Mouse (Mus musculus) hindbrain, embryonic 10.5 days (tissue): ENCODE results near the gene Prkag2. TPM values are rescaled to one million over a fixed set of nuclear protein-coding genes. Genes with fewer than 3 reads are reported as not detected.

Experiments
- DNase-seq: peaks from one replicate; pipeline ENCODE4 v3.0.0-alpha.2; 2017; ENCODE audit warnings: low spot score
- H3K27ac ChIP-seq: fragments of 300-500 bp; sonication (generic); 2 replicates; pipeline ENCODE4 v1.5.1; 2016; ENCODE audit warnings: mild to moderate bottlenecking, moderate library complexity
- H3K27me3 ChIP-seq: fragments of 300-500 bp; sonication (generic); 2 replicates; pipeline ENCODE4 v1.6.1; 2016; ENCODE audit warnings: mild to moderate bottlenecking; ENCODE audit not compliant: poor library complexity, insufficient read depth, severe bottlenecking
- H3K36me3 ChIP-seq: fragments of 300-500 bp; sonication (generic); 2 replicates; pipeline ENCODE4 v1.6.1; 2016; ENCODE audit warnings: mild to moderate bottlenecking, moderate library complexity
- H3K4me1 ChIP-seq: fragments of 300-500 bp; sonication (generic); replicated peaks from 2 replicates; pipeline ENCODE4 v1.6.1; 2016; ENCODE audit warnings: mild to moderate bottlenecking
- H3K4me3 ChIP-seq: fragments of 300-500 bp; sonication (generic); 2 replicates; pipeline ENCODE4 v1.5.1; 2016; ENCODE audit warnings: mild to moderate bottlenecking, moderate library complexity
- H3K9me3 ChIP-seq: fragments of 300-500 bp; sonication (generic); 2 replicates; pipeline ENCODE4 v1.6.1; 2016; ENCODE audit warnings: mild to moderate bottlenecking, moderate library complexity
- WGBS: fragments of 180-500 bp; shearing (Covaris S2); methylation state at CpG from one replicate; pipeline ENCODE4 v1.1.7; 2016; 5-methylcytosine and 5-hydroxymethylcytosine counted together
- polyA plus RNA-seq: library from polyadenylated mRNA; unstranded; fragments of >200 nt; fragmentation: Nextera tagmentation; extraction: Ambion mirVana; gene quantifications from 2 replicates; pipeline ENCODE4 v1.2.1, GENCODE M21; 2016

Prkag2 gene
- polyA plus RNA-seq, 1 experiment from 2014 or later: 46.3 TPM

- DNase-seq: no peak
- Histone ChIP-seq H3K4me1 (peaks cover 70% of the 10 kb centered on the region), H3K36me3 (no peaks in the 10 kb centered on the region), H3K27ac (no peak overlapping the region), H3K27me3 (no peaks in the 10 kb centered on the region), H3K9me3 (no peaks in the 10 kb centered on the region), H3K4me3 (no peak overlapping the region)
- 79% methylated on average over 3 of the region's 3 CpGs for WGBS
These were observed 118.2 kb downstream of the Prkag2 start for GRCm38 (mm10) chr5:24982258-24982657.

GRCm38 (mm10) chr5:24981765-24982164 lies 118.7 kb downstream of the Prkag2 start:
- Histone ChIP-seq H3K4me3 (no peak overlapping the region), H3K27ac (no peak overlapping the region), H3K4me1 (peaks cover 65% of the 10 kb centered on the region), H3K36me3 (no peaks in the 10 kb centered on the region), H3K9me3 (no peaks in the 10 kb centered on the region), H3K27me3 (no peaks in the 10 kb centered on the region)
- DNase-seq: no peak
- WGBS: 74% methylated on average over 6 of the region's 6 CpGs

GRCm38 (mm10) chr5:24979968-24980345 lies 120.5 kb downstream of the Prkag2 start:
- H3K4me1 ChIP-seq: peaks cover 59% of the 10 kb centered on the region
- no peaks in the 10 kb centered on the region for H3K9me3 ChIP-seq
- 81% methylated on average over 10 of the region's 10 CpGs for WGBS
- no peaks in the 10 kb centered on the region for H3K27me3 ChIP-seq
- H3K36me3 ChIP-seq: no peaks in the 10 kb centered on the region
- DNase-seq: no peak
- H3K27ac ChIP-seq: no peak overlapping the region
- no peak overlapping the region for H3K4me3 ChIP-seq

GRCm38 (mm10) chr5:24979312-24979967 lies 121.0 kb downstream of the Prkag2 start:
- Histone ChIP-seq H3K4me1 (peaks cover 54% of the 10 kb centered on the region), H3K27ac (0 out of 2 replicates have a peak overlapping the region, but pooled peaks have one; percentile 1), H3K36me3 (no peaks in the 10 kb centered on the region), H3K4me3 (no peak overlapping the region), H3K27me3 (no peaks in the 10 kb centered on the region), H3K9me3 (no peaks in the 10 kb centered on the region)
- 47% methylated on average over 4 of the region's 4 CpGs for WGBS
- no peak for DNase-seq

- H3K27me3 ChIP-seq: no peaks in the 10 kb centered on the region
- DNase-seq: no peak
- H3K9me3 ChIP-seq: no peaks in the 10 kb centered on the region
- H3K4me3 ChIP-seq: no peak overlapping the region
- H3K36me3 ChIP-seq: no peaks in the 10 kb centered on the region
- no peak overlapping the region for H3K27ac ChIP-seq
- 66% methylated on average over 3 of the region's 3 CpGs for WGBS
- H3K4me1 ChIP-seq: peaks cover 42% of the 10 kb centered on the region
These were observed 123.5 kb downstream of the Prkag2 start for GRCm38 (mm10) chr5:24976907-24977306.

GRCm38 (mm10) chr5:24976236-24976635 lies 124.2 kb downstream of the Prkag2 start:
- H3K9me3 ChIP-seq: no peaks in the 10 kb centered on the region
- DNase-seq: no peak

GRCm38 (mm10) chr5:24975100-24975499 lies 125.3 kb downstream of the Prkag2 start:
- 66% methylated on average over 7 of the region's 7 CpGs for whole genome bisulfite sequencing
- DNase-seq: no peak
- H3K27me3 ChIP-seq: no peaks in the 10 kb centered on the region
- H3K4me3 ChIP-seq: no peak overlapping the region
- no peaks in the 10 kb centered on the region for H3K36me3 ChIP-seq
- peaks cover 34% of the 10 kb centered on the region for H3K4me1 ChIP-seq
- H3K9me3 ChIP-seq: no peaks in the 10 kb centered on the region
- no peak overlapping the region for H3K27ac ChIP-seq

More at GRCm38 (mm10) chr5:24976236-24976635, 124.2 kb downstream of the Prkag2 start:
- Histone ChIP-seq H3K4me1 (peaks cover 39% of the 10 kb centered on the region), H3K4me3 (no peak overlapping the region), H3K36me3 (no peaks in the 10 kb centered on the region), H3K27ac (no peak overlapping the region), H3K27me3 (no peaks in the 10 kb centered on the region)
- WGBS: 60% methylated on average over 12 of the region's 12 CpGs

GRCm38 (mm10) chr5:24973672-24974225 lies 126.7 kb downstream of the Prkag2 start:
- DNase-seq: no peak
- Histone ChIP-seq H3K27ac (no peak overlapping the region), H3K4me1 (peaks cover 34% of the 10 kb centered on the region), H3K36me3 (no peaks in the 10 kb centered on the region), H3K9me3 (no peaks in the 10 kb centered on the region), H3K4me3 (no peak overlapping the region), H3K27me3 (no peaks in the 10 kb centered on the region)
- WGBS: 83% methylated on average over 9 of the region's 9 CpGs

- WGBS: 77% methylated on average over 13 of the region's 13 CpGs
- H3K36me3 ChIP-seq: no peaks in the 10 kb centered on the region
- H3K27ac ChIP-seq: no peak overlapping the region
- H3K4me1 ChIP-seq: peaks cover 33% of the 10 kb centered on the region
- DNase-seq: no peak
- no peak overlapping the region for H3K4me3 ChIP-seq
- no peaks in the 10 kb centered on the region for H3K9me3 ChIP-seq
- no peaks in the 10 kb centered on the region for H3K27me3 ChIP-seq
These were observed 127.2 kb downstream of the Prkag2 start for GRCm38 (mm10) chr5:24973228-24973627.

- H3K27me3 ChIP-seq: no peaks in the 10 kb centered on the region
- H3K4me3 ChIP-seq: no peak overlapping the region
- no peaks in the 10 kb centered on the region; the same call in 1 of the 2 replicates for H3K9me3 ChIP-seq
- no peak overlapping the region for H3K27ac ChIP-seq
- 93% methylated on average over 8 of the region's 8 CpGs for WGBS
- H3K4me1 ChIP-seq: peaks cover 23% of the 10 kb centered on the region
- no peak for DNase-seq
- no peaks in the 10 kb centered on the region for H3K36me3 ChIP-seq
These were observed 129.7 kb downstream of the Prkag2 start for GRCm38 (mm10) chr5:24970552-24971275.

- Histone ChIP-seq H3K4me3 (no peak overlapping the region), H3K36me3 (no peaks in the 10 kb centered on the region), H3K4me1 (peaks cover 25% of the 10 kb centered on the region), H3K27ac (no peak overlapping the region), H3K27me3 (no peaks in the 10 kb centered on the region), H3K9me3 (no peaks in the 10 kb centered on the region; the same call in 1 of the 2 replicates)
- WGBS: 70% methylated on average over 11 of the region's 11 CpGs
- DNase-seq: no peak
These were observed 131.1 kb downstream of the Prkag2 start for GRCm38 (mm10) chr5:24969241-24969880.

GRCm38 (mm10) chr5:24968792-24969191 lies 131.7 kb downstream of the Prkag2 start:
- Histone ChIP-seq H3K27me3 (no peaks in the 10 kb centered on the region), H3K27ac (no peak overlapping the region), H3K36me3 (no peaks in the 10 kb centered on the region), H3K4me3 (no peak overlapping the region), H3K9me3 (no peaks in the 10 kb centered on the region; the same call in 1 of the 2 replicates), H3K4me1 (peaks cover 23% of the 10 kb centered on the region)
- DNase-seq: no peak
- WGBS: 46% methylated on average over 8 of the region's 8 CpGs
